Mouse (Mus musculus): ENCODE results near the gene Vip. TPM values are rescaled to one million over a fixed set of nuclear protein-coding genes. Genes with fewer than 3 reads are reported as not detected.

Vip gene
- polyA plus RNA-seq (2012; rRNA removed) = 15.0 and 15.7 TPM in 2 replicates

GRCm38 (mm10) chr10:5639112-5639511 is at the start of gene Vip:
TSS of gene Vip (plus strand) at chr10:5639218.

DNA sequence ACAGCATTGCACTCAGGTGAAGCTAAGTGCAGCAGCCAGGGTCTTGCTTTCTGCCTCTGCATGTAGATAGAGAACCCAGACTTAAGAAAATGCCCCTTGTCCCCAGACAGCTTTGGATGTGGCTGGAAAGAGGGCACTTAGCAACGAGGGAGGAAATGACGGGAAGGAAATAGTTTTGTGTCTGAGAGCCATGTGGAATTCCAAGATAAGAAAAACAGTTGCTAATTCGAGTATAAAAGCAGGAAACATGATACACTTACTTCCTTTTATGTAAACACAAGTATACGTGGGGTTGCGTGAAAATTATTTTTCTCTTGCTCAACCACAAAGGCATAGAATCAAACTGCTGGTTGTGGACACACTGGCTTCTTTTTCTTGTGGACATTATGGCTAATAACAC is 45.6 kb upstream of the Vip start, which contains the start of gene Myct1:
Gene Myct1 (plus strand): TSS at position 312 of the 400 bp plus-strand sequence.

Other genes with a start within 250 kb of the Vip start
- 14.9 and 17.3 TPM in 2 replicates for gene Syne1, start 87.7 kb upstream of the Vip start, polyA plus RNA-seq (2012; rRNA removed)
- 0.89 and 1.1 TPM in 2 replicates for gene Myct1, start 45.4 kb upstream of the Vip start, polyA plus RNA-seq (2012; rRNA removed)
- gene Fbxo5, start 166.4 kb downstream of the Vip start, polyA plus RNA-seq (2012; rRNA removed) = 1.2 and 1.5 TPM in 2 replicates
- 1.8 and 2.5 TPM in 2 replicates for gene Mtrf1l, start 184.7 kb downstream of the Vip start, polyA plus RNA-seq (2012; rRNA removed)